Mouse (Mus musculus) CH12.LX (cell line): ENCODE measurements around the gene Zfp280d. TPM values are rescaled to one million over a fixed set of nuclear protein-coding genes. Genes with fewer than 3 reads are reported as not detected.

Experiments
- DNase-seq: peaks from one replicate; pipeline ENCODE4 v3.0.0-alpha.2; 2013; ENCODE audit errors: extremely low read depth
- H3K27ac ChIP-seq: 2 replicates; pipeline ENCODE4 v1.5.1; 2012; ENCODE audit warnings: low read depth, mild to moderate bottlenecking, control low read depth, moderate library complexity; ENCODE audit not compliant: insufficient read depth
- H3K27me3 ChIP-seq: replicated peaks from 2 replicates; pipeline ENCODE3; 2012; ENCODE audit warnings: inconsistent platforms
- H3K36me3 ChIP-seq, 2 experiments: replicated peaks in 1 of 2; 2 replicates each; pipeline versions ENCODE3 to v1.6.1; 2012; ENCODE audit warnings: inconsistent platforms in 1 of 2, low read length in 1 of 2, mild to moderate bottlenecking in 1 of 2, mixed read lengths in 1 of 2, moderate library complexity in 1 of 2; ENCODE audit not compliant: control insufficient read depth in 1 of 2, insufficient read depth in 1 of 2
- H3K4me1 ChIP-seq, 2 experiments: 2 replicates each; pipeline ENCODE4 v1.6.1; 2012; ENCODE audit warnings: inconsistent platforms in 1 of 2, moderate library complexity in 1 of 2; ENCODE audit not compliant: insufficient read depth in 2 of 2, control insufficient read depth in 1 of 2
- H3K4me2 ChIP-seq: 2 replicates; pipeline ENCODE4 v1.6.1; 2012; ENCODE audit warnings: low read depth, mild to moderate bottlenecking, control low read depth; ENCODE audit not compliant: poor library complexity, insufficient read depth, severe bottlenecking
- H3K4me3 ChIP-seq, 3 experiments: fragments of 150-350 bp in 1 of 3; sonication (generic) in 1 of 3; replicated peaks in 1 of 3; 2 replicates each; pipeline versions ENCODE3 to v1.5.1; 2011 to 2012; ENCODE audit warnings: low read depth in 2 of 3, low read length in 2 of 3, mild to moderate bottlenecking in 2 of 3, moderate library complexity in 2 of 3, control low read depth in 1 of 3, improper control_type of control experiment in 1 of 3, inconsistent platforms in 1 of 3, mixed read lengths in 1 of 3; ENCODE audit not compliant: poor library complexity in 1 of 3
- H3K79me2 ChIP-seq: replicated peaks from 2 replicates; pipeline ENCODE4 v1.6.1; 2012; ENCODE audit warnings: mild to moderate bottlenecking, moderate library complexity; ENCODE audit not compliant: control insufficient read depth, poor library complexity, insufficient read depth, severe bottlenecking; ENCODE audit errors: extremely low read depth
- H3K9ac ChIP-seq: 2 replicates; pipeline ENCODE4 v1.6.1; 2012; ENCODE audit warnings: low read depth, mild to moderate bottlenecking, control low read depth, moderate library complexity; ENCODE audit not compliant: insufficient read depth
- H3K9me3 ChIP-seq: replicated peaks from 2 replicates; pipeline ENCODE3; 2012; ENCODE audit warnings: low read length, inconsistent platforms, mixed read lengths
- BHLHE40 ChIP-seq: IDR thresholded peaks from 2 replicates; pipeline ENCODE4 v1.6.1; 2011; ENCODE audit warnings: mild to moderate bottlenecking, low read depth, low read length, improper control_type of control experiment
- CHD1 ChIP-seq: IDR thresholded peaks from 2 replicates; pipeline ENCODE4 v1.6.1; 2012; ENCODE audit warnings: low read depth, low read length, improper control_type of control experiment, inconsistent platforms
- CHD2 ChIP-seq: IDR thresholded peaks from 2 replicates; pipeline ENCODE4 v1.6.1; 2011; ENCODE audit warnings: low read length, improper control_type of control experiment
- CTCF ChIP-seq, 2 experiments: IDR thresholded peaks in 1 of 2; conservative IDR thresholded peaks in 1 of 2; 2 replicates each; pipeline ENCODE4 v1.5.1; 2011 to 2012; ENCODE audit warnings: low read depth in 2 of 2, low read length in 2 of 2, improper control_type of control experiment in 1 of 2, inconsistent platforms in 1 of 2, mild to moderate bottlenecking in 1 of 2, moderate library complexity in 1 of 2
- E2F4 ChIP-seq: IDR thresholded peaks from 2 replicates; pipeline ENCODE4 v1.6.1; 2011; ENCODE audit warnings: low read depth, low read length, improper control_type of control experiment; ENCODE audit not compliant: insufficient replicate concordance
- ELF1 ChIP-seq: IDR thresholded peaks from 2 replicates; pipeline ENCODE4 v1.6.1; 2014; ENCODE audit warnings: low read depth, mild to moderate bottlenecking, inconsistent platforms, low read length, improper control_type of control experiment
- EP300 ChIP-seq: IDR thresholded peaks from 2 replicates; pipeline ENCODE4 v1.6.1; 2011; ENCODE audit warnings: low read length, improper control_type of control experiment
- ETS1 ChIP-seq: conservative IDR thresholded peaks from 2 replicates; pipeline ENCODE4 v1.6.1; 2012; ENCODE audit warnings: low read depth, mild to moderate bottlenecking, inconsistent platforms, low read length, improper control_type of control experiment, moderate library complexity
- GABPA ChIP-seq: IDR thresholded peaks from 2 replicates; pipeline ENCODE4 v1.6.1; 2012; ENCODE audit warnings: low read depth, low read length, improper control_type of control experiment, inconsistent platforms; ENCODE audit not compliant: insufficient replicate concordance
- HCFC1 ChIP-seq: IDR thresholded peaks from 2 replicates; pipeline ENCODE4 v1.6.1; 2012; ENCODE audit warnings: low read depth, mild to moderate bottlenecking, inconsistent platforms, low read length, improper control_type of control experiment
- IRF4 ChIP-seq: IDR thresholded peaks from 2 replicates; pipeline ENCODE4 v1.6.1; 2014; ENCODE audit warnings: low read depth, mild to moderate bottlenecking, inconsistent platforms, low read length, improper control_type of control experiment
- JUN ChIP-seq: IDR thresholded peaks from 2 replicates; pipeline ENCODE4 v1.6.1; 2011; ENCODE audit warnings: low read depth, mild to moderate bottlenecking, low read length, improper control_type of control experiment, moderate library complexity; ENCODE audit not compliant: insufficient read depth
- JUND ChIP-seq: conservative IDR thresholded peaks from 2 replicates; pipeline ENCODE4 v1.6.1; 2011; ENCODE audit warnings: low read depth, low read length, improper control_type of control experiment
- KAT2A ChIP-seq: IDR thresholded peaks from 2 replicates; pipeline ENCODE4 v1.6.1; 2012; ENCODE audit warnings: low read length, improper control_type of control experiment, inconsistent platforms; ENCODE audit not compliant: insufficient replicate concordance
- MAFK ChIP-seq: IDR thresholded peaks from 2 replicates; pipeline ENCODE4 v1.6.1; 2011; ENCODE audit warnings: low read length, improper control_type of control experiment; ENCODE audit not compliant: insufficient replicate concordance
- MAX ChIP-seq: IDR thresholded peaks from 2 replicates; pipeline ENCODE4 v1.6.1; 2011; ENCODE audit warnings: low read length, improper control_type of control experiment
- MAZ ChIP-seq: IDR thresholded peaks from 2 replicates; pipeline ENCODE4 v1.6.1; 2012; ENCODE audit warnings: low read depth, mild to moderate bottlenecking, inconsistent platforms, low read length, improper control_type of control experiment, moderate library complexity
- MEF2A ChIP-seq: IDR thresholded peaks from 2 replicates; pipeline ENCODE4 v1.6.1; 2014; ENCODE audit warnings: low read depth, mild to moderate bottlenecking, inconsistent platforms, low read length, improper control_type of control experiment, borderline replicate concordance
- MXI1 ChIP-seq: IDR thresholded peaks from 2 replicates; pipeline ENCODE4 v1.6.1; 2011; ENCODE audit warnings: mild to moderate bottlenecking, low read depth, low read length, improper control_type of control experiment
- MYC ChIP-seq: IDR thresholded peaks from 2 replicates; pipeline ENCODE4 v1.6.1; 2011; ENCODE audit warnings: low read depth, mild to moderate bottlenecking, improper control_type of control experiment, low read length
- NRF1 ChIP-seq: IDR thresholded peaks from 2 replicates; pipeline ENCODE4 v1.6.1; 2014; ENCODE audit warnings: low read depth, mild to moderate bottlenecking, inconsistent platforms, low read length, improper control_type of control experiment, moderate library complexity
- POLR2A ChIP-seq: IDR thresholded peaks from 2 replicates; pipeline ENCODE4 v1.6.1; 2011; ENCODE audit warnings: low read depth, mild to moderate bottlenecking, improper control_type of control experiment, low read length
- POLR2AphosphoS2 ChIP-seq: IDR thresholded peaks from 2 replicates; pipeline ENCODE4 v1.6.1; 2011; ENCODE audit warnings: low read depth, low read length, improper control_type of control experiment
- RAD21 ChIP-seq: IDR thresholded peaks from 2 replicates; pipeline ENCODE4 v1.6.1; 2011; ENCODE audit warnings: low read depth, mild to moderate bottlenecking, low read length, improper control_type of control experiment, moderate library complexity
- RCOR1 ChIP-seq: conservative IDR thresholded peaks from 2 replicates; pipeline ENCODE4 v1.6.1; 2012; ENCODE audit warnings: low read depth, mild to moderate bottlenecking, inconsistent platforms, low read length, improper control_type of control experiment
- SIN3A ChIP-seq: IDR thresholded peaks from 2 replicates; pipeline ENCODE4 v1.6.1; 2012; ENCODE audit warnings: low read length, improper control_type of control experiment, inconsistent platforms
- TCF12 ChIP-seq: IDR thresholded peaks from 2 replicates; pipeline ENCODE4 v1.6.1; 2014; ENCODE audit warnings: low read depth, mild to moderate bottlenecking, inconsistent platforms, low read length, improper control_type of control experiment
- UBTF ChIP-seq: IDR thresholded peaks from 2 replicates; pipeline ENCODE4 v1.6.1; 2012; ENCODE audit warnings: low read depth, mild to moderate bottlenecking, inconsistent platforms, low read length, improper control_type of control experiment, moderate library complexity
- USF1 ChIP-seq: IDR thresholded peaks from 2 replicates; pipeline ENCODE4 v1.6.1; 2014; ENCODE audit warnings: low read depth, mild to moderate bottlenecking, inconsistent platforms, low read length, improper control_type of control experiment
- USF2 ChIP-seq: conservative IDR thresholded peaks from 2 replicates; pipeline ENCODE4 v1.6.1; 2011; ENCODE audit warnings: low read depth, low read length, improper control_type of control experiment
- ZMIZ1 ChIP-seq: IDR thresholded peaks from 2 replicates; pipeline ENCODE4 v1.6.1; 2012; ENCODE audit warnings: low read depth, mild to moderate bottlenecking, inconsistent platforms, low read length, improper control_type of control experiment
- ZNF384 ChIP-seq: IDR thresholded peaks from 2 replicates; pipeline ENCODE4 v1.6.1; 2012; ENCODE audit warnings: low read depth, low read length, improper control_type of control experiment, inconsistent platforms
- dilution Hi-C: fragments of 300-500 bp; cut with MboI; formaldehyde crosslinking; loops from 2 replicates; pipeline ENCODE4 v1.14.3; 2020; ENCODE audit warnings: low sequenced_read_pairs; ENCODE audit not compliant: extremely low pct_unique_long_range_greater_than_20kb, extremely low pct_ligation_motif_present
- in situ Hi-C: fragments of 300-500 bp; cut with MboI; formaldehyde crosslinking; loops from 3 replicates; pipeline ENCODE4 v1.14.3; 2019; ENCODE audit warnings: low sequenced_read_pairs, low pct_ligation_motif_present, low pct_unique_long_range_greater_than_20kb, mixed read lengths
- polyA plus RNA-seq: library from polyadenylated mRNA; unstranded; fragments of >175 nt; gene quantifications from 2 replicates; pipeline ENCODE4 v1.2.1, GENCODE M21; 2012; ENCODE audit warnings: low read depth; ENCODE audit not compliant: insufficient read length
- total RNA-seq, 2 experiments: library from RNA; depleted of rRNA; stranded (reverse); fragments of 300-350 nt in 1 of 2; fragments of >200 nt in 1 of 2; gene quantifications; 2 replicates each; pipeline ENCODE4 v1.2.3; 2012 to 2014

Zfp280d gene
- total and polyA plus RNA-seq, 3 experiments = 22.3 to 35.8 (median 26.0) TPM

GRCm38 (mm10) chr9:72336069-72336468 is 61.4 kb downstream of the Zfp280d start:
- H3K27ac ChIP-seq = no peak overlapping the region
- no peaks in the 10 kb centered on the region; the same call in 1 of the 2 replicates for H3K79me2 ChIP-seq
- H3K9me3 ChIP-seq = no peaks in the 10 kb centered on the region
- dilution Hi-C loops = no loop called here
- no peak overlapping the region for H3K4me3 ChIP-seq
- H3K27me3 ChIP-seq = no peaks in the 10 kb centered on the region
- H3K4me2 ChIP-seq = no peak overlapping the region
- in situ Hi-C loops = no loop called here
- peaks cover 0 to 44% of the 10 kb centered on the region in 2 experiments for H3K36me3 ChIP-seq
- no peak for DNase-seq
- TF ChIP-seq EP300 (no peak), NRF1 (no peak), IRF4 (no peak), POLR2A (no peak), MXI1 (no peak), ELF1 (no peak), GABPA (no peak), CHD2 (no peak), USF2 (no peak), RCOR1 (no peak), RAD21 (no peak), ETS1 (no peak), TCF12 (no peak), CTCF (conservative IDR thresholded peaks at IDR 0.05 in 1 of 2, IDR thresholded peaks at IDR 0.05 in 1 of 2; ENCODE audit: low read depth in 2 of 2, low read length in 2 of 2) (no peak), UBTF (no peak), JUND (no peak)
- no peak overlapping the region for H3K9ac ChIP-seq
- H3K4me1 ChIP-seq = peaks cover 4 to 19% of the 10 kb centered on the region in 2 experiments; a peak in 3 of 4 replicates

GRCm38 (mm10) chr9:72339119-72339518 is 64.5 kb downstream of the Zfp280d start:
- H3K36me3 ChIP-seq = peaks cover 3 to 37% of the 10 kb centered on the region in 2 experiments
- no peak overlapping the region for H3K27ac ChIP-seq
- H3K4me1 ChIP-seq = peaks cover 4 to 19% of the 10 kb centered on the region in 2 experiments; a peak in 3 of 4 replicates
- H3K4me3 ChIP-seq = no peak overlapping the region
- H3K79me2 ChIP-seq = no peaks in the 10 kb centered on the region; the same call in 1 of the 2 replicates
- H3K9me3 ChIP-seq = no peaks in the 10 kb centered on the region
- no peaks in the 10 kb centered on the region for H3K27me3 ChIP-seq
- peak overlapping the region; percentile 35; the same call in 1 of the 2 replicates for H3K9ac ChIP-seq
- in situ Hi-C loops = no loop called here
- dilution Hi-C loops = no loop called here
- peak; percentile 19 for DNase-seq
- H3K4me2 ChIP-seq = peak overlapping the region; percentile 54; the same call in 1 of the 2 replicates
- TF ChIP-seq MAZ = no peak
- peak; percentile 76 for TF ChIP-seq IRF4
- no peak for TF ChIP-seq RCOR1
- TF ChIP-seq HCFC1 = no peak
- TF ChIP-seq MEF2A = peak; percentile 92
- TF ChIP-seq POLR2AphosphoS2 = no peak
- no peak for TF ChIP-seq ELF1
- TF ChIP-seq BHLHE40 = no peak
- TF ChIP-seq KAT2A = no peak
- no peak for TF ChIP-seq ETS1
- no peak for TF ChIP-seq MAFK
- TF ChIP-seq TCF12 = no peak
- TF ChIP-seq USF1 = no peak
- peak; percentile 69; the same call in 1 of the 2 replicates for TF ChIP-seq MAX
- no peak for TF ChIP-seq E2F4
- no peak for TF ChIP-seq ZMIZ1
- TF ChIP-seq GABPA = no peak
- TF ChIP-seq POLR2A = no peak
- TF ChIP-seq SIN3A = 0 out of 2 replicates have a peak, but pooled peaks have one; percentile 17
- peak; percentile 76 for TF ChIP-seq NRF1
- TF ChIP-seq EP300 = peak; percentile 42
- no peak; the same call in 1 of the 2 replicates for TF ChIP-seq JUN
- no peak for TF ChIP-seq USF2
- TF ChIP-seq ZNF384 = no peak
- TF ChIP-seq MYC = peak; percentile 75
- TF ChIP-seq CHD1 = peak; percentile 98
- TF ChIP-seq MXI1 = peak; percentile 51; the same call in 1 of the 2 replicates
